Mouse (Mus musculus) layer of hippocampus, adult 9-11 months (tissue): ENCODE results near the gene Ctsl.
A peak's percentile ranks its signal among the peaks of the same experiment; 100 is the strongest.

Experiments
- DNase-seq: peaks from one replicate; pipeline ENCODE4 v3.0.0; 2022

Ctsl gene

GRCm38 (mm10) chr13:64312024-64312915, 58.4 kb downstream of the Ctsl start, which contains the start of gene Aaed1:
Gene Aaed1 (minus strand): TSS chr13:64312710.
- DNase-seq = peak; percentile 90

- no peak for DNase-seq
Observed at GRCm38 (mm10) chr13:64311266-64311665, 59.4 kb downstream of the Ctsl start.

GRCm38 (mm10) chr13:64310585-64310984, 60.1 kb downstream of the Ctsl start:
- no peak for DNase-seq

- no peak for DNase-seq
Observed at GRCm38 (mm10) chr13:64309842-64310241, 60.8 kb downstream of the Ctsl start.
